Mouse (Mus musculus): Measurements from ENCODE around the gene 1700113H08Rik. TPM values are rescaled to one million over a fixed set of nuclear protein-coding genes. Genes with fewer than 3 reads are reported as not detected.

The 1700113H08Rik gene
- polyA plus RNA-seq, 1 experiment from 2014 or later = not detected

- Histone ChIP-seq H3K27me3 (ENCODE audit: control insufficient read depth, insufficient read depth, low read length) (peaks cover 6% of the 10 kb centered on the region; the same call in 1 of the 2 replicates), H3K36me3 (ENCODE audit: control insufficient read depth, insufficient read depth, low read length) (no peaks in the 10 kb centered on the region), H3K27ac (ENCODE audit: low read length) (no peak overlapping the region), H3K9me3 (replicated peaks; ENCODE audit: control insufficient read depth, low read length) (no peaks in the 10 kb centered on the region), H3K9ac (ENCODE audit: low read length) (no peak overlapping the region), H3K4me2 (ENCODE audit: low read depth, low read length) (no peak overlapping the region), H3K4me1 (ENCODE audit: control insufficient read depth, insufficient read depth, low read length) (no peaks in the 10 kb centered on the region), H3K4me3 (replicated peaks; ENCODE audit: low read length) (no peak overlapping the region)
- ATAC-seq (ENCODE audit: insufficient read depth, low FRiP score) = no peak
- WGBS = 78% methylated on average over 8 of the region's 8 CpGs
Observed at GRCm38 (mm10) chr10:87032768-87033167, 25.1 kb upstream of the 1700113H08Rik start.

GRCm38 (mm10) chr10:87035866-87036265 lies 22.0 kb upstream of the 1700113H08Rik start:
- Histone ChIP-seq H3K36me3 (ENCODE audit: control insufficient read depth, insufficient read depth, low read length) (no peaks in the 10 kb centered on the region), H3K27ac (ENCODE audit: low read length) (no peak overlapping the region), H3K27me3 (ENCODE audit: control insufficient read depth, insufficient read depth, low read length) (no peaks in the 10 kb centered on the region), H3K9ac (ENCODE audit: low read length) (no peak overlapping the region), H3K4me3 (replicated peaks; ENCODE audit: low read length) (no peak overlapping the region), H3K4me2 (ENCODE audit: low read depth, low read length) (no peak overlapping the region), H3K4me1 (ENCODE audit: control insufficient read depth, insufficient read depth, low read length) (no peaks in the 10 kb centered on the region), H3K9me3 (replicated peaks; ENCODE audit: control insufficient read depth, low read length) (no peaks in the 10 kb centered on the region)
- no peak for ATAC-seq (ENCODE audit: insufficient read depth, low FRiP score)
- 63% methylated on average over 15 of the region's 15 CpGs for WGBS

GRCm38 (mm10) chr10:87036271-87036703 lies 21.6 kb upstream of the 1700113H08Rik start:
- Histone ChIP-seq H3K27me3 (ENCODE audit: control insufficient read depth, insufficient read depth, low read length) (no peaks in the 10 kb centered on the region), H3K9ac (ENCODE audit: low read length) (no peak overlapping the region), H3K27ac (ENCODE audit: low read length) (no peak overlapping the region), H3K9me3 (replicated peaks; ENCODE audit: control insufficient read depth, low read length) (no peaks in the 10 kb centered on the region), H3K36me3 (ENCODE audit: control insufficient read depth, insufficient read depth, low read length) (no peaks in the 10 kb centered on the region), H3K4me2 (ENCODE audit: low read depth, low read length) (no peak overlapping the region), H3K4me3 (replicated peaks; ENCODE audit: low read length) (no peak overlapping the region), H3K4me1 (ENCODE audit: control insufficient read depth, insufficient read depth, low read length) (no peaks in the 10 kb centered on the region)
- no peak for ATAC-seq (ENCODE audit: insufficient read depth, low FRiP score)
- WGBS = 60% methylated on average over 14 of the region's 14 CpGs

GRCm38 (mm10) chr10:87037062-87037461 lies 20.8 kb upstream of the 1700113H08Rik start:
- H3K27ac ChIP-seq (ENCODE audit: low read length) = no peak overlapping the region
- H3K4me1 ChIP-seq (ENCODE audit: control insufficient read depth, insufficient read depth, low read length) = no peaks in the 10 kb centered on the region
- no peaks in the 10 kb centered on the region for H3K27me3 ChIP-seq (ENCODE audit: control insufficient read depth, insufficient read depth, low read length)
- H3K9me3 ChIP-seq (replicated peaks; ENCODE audit: control insufficient read depth, low read length) = no peaks in the 10 kb centered on the region
- ATAC-seq (ENCODE audit: insufficient read depth, low FRiP score) = no peak
- WGBS = 35% methylated on average over 5 of the region's 5 CpGs
- H3K9ac ChIP-seq (ENCODE audit: low read length) = no peak overlapping the region
- no peak overlapping the region for H3K4me2 ChIP-seq (ENCODE audit: low read depth, low read length)
- no peaks in the 10 kb centered on the region for H3K36me3 ChIP-seq (ENCODE audit: control insufficient read depth, insufficient read depth, low read length)
- H3K4me3 ChIP-seq (replicated peaks; ENCODE audit: low read length) = no peak overlapping the region

- Histone ChIP-seq H3K27ac (ENCODE audit: low read length) (no peak overlapping the region), H3K9ac (ENCODE audit: low read length) (no peak overlapping the region), H3K4me2 (ENCODE audit: low read depth, low read length) (no peak overlapping the region), H3K4me1 (ENCODE audit: control insufficient read depth, insufficient read depth, low read length) (no peaks in the 10 kb centered on the region), H3K27me3 (ENCODE audit: control insufficient read depth, insufficient read depth, low read length) (no peaks in the 10 kb centered on the region), H3K36me3 (ENCODE audit: control insufficient read depth, insufficient read depth, low read length) (no peaks in the 10 kb centered on the region), H3K9me3 (replicated peaks; ENCODE audit: control insufficient read depth, low read length) (no peaks in the 10 kb centered on the region), H3K4me3 (replicated peaks; ENCODE audit: low read length) (no peak overlapping the region)
- no peak for ATAC-seq (ENCODE audit: insufficient read depth, low FRiP score)
- WGBS = 78% methylated on average over 6 of the region's 6 CpGs
Observed at GRCm38 (mm10) chr10:87039340-87039739, 18.5 kb upstream of the 1700113H08Rik start.

GRCm38 (mm10) chr10:87039800-87040199 lies 18.0 kb upstream of the 1700113H08Rik start:
- Histone ChIP-seq H3K4me1 (ENCODE audit: control insufficient read depth, insufficient read depth, low read length) (no peaks in the 10 kb centered on the region), H3K27ac (ENCODE audit: low read length) (no peak overlapping the region), H3K27me3 (ENCODE audit: control insufficient read depth, insufficient read depth, low read length) (no peaks in the 10 kb centered on the region), H3K36me3 (ENCODE audit: control insufficient read depth, insufficient read depth, low read length) (no peaks in the 10 kb centered on the region), H3K4me2 (ENCODE audit: low read depth, low read length) (no peak overlapping the region), H3K9me3 (replicated peaks; ENCODE audit: control insufficient read depth, low read length) (no peaks in the 10 kb centered on the region), H3K9ac (ENCODE audit: low read length) (no peak overlapping the region), H3K4me3 (replicated peaks; ENCODE audit: low read length) (no peak overlapping the region)
- ATAC-seq (ENCODE audit: insufficient read depth, low FRiP score) = no peak
- WGBS = 86% methylated on average over 3 of the region's 3 CpGs

- H3K4me3 ChIP-seq (replicated peaks; ENCODE audit: low read length) = no peak overlapping the region
- no peaks in the 10 kb centered on the region for H3K9me3 ChIP-seq (replicated peaks; ENCODE audit: control insufficient read depth, low read length)
- H3K4me2 ChIP-seq (ENCODE audit: low read depth, low read length) = no peak overlapping the region
- H3K27ac ChIP-seq (ENCODE audit: low read length) = no peak overlapping the region
- 87% methylated on average over 7 of the region's 7 CpGs for WGBS
- no peak for ATAC-seq (ENCODE audit: insufficient read depth, low FRiP score)
- H3K9ac ChIP-seq (ENCODE audit: low read length) = no peak overlapping the region
- H3K4me1 ChIP-seq (ENCODE audit: control insufficient read depth, insufficient read depth, low read length) = no peaks in the 10 kb centered on the region
- H3K36me3 ChIP-seq (ENCODE audit: control insufficient read depth, insufficient read depth, low read length) = no peaks in the 10 kb centered on the region
- H3K27me3 ChIP-seq (ENCODE audit: control insufficient read depth, insufficient read depth, low read length) = no peaks in the 10 kb centered on the region
Observed at GRCm38 (mm10) chr10:87041265-87041664, 16.6 kb upstream of the 1700113H08Rik start.

GRCm38 (mm10) chr10:87045273-87045672 lies 12.6 kb upstream of the 1700113H08Rik start:
- Histone ChIP-seq H3K9ac (ENCODE audit: low read length) (no peak overlapping the region), H3K4me3 (replicated peaks; ENCODE audit: low read length) (no peak overlapping the region), H3K27ac (ENCODE audit: low read length) (no peak overlapping the region), H3K36me3 (ENCODE audit: control insufficient read depth, insufficient read depth, low read length) (no peaks in the 10 kb centered on the region), H3K4me2 (ENCODE audit: low read depth, low read length) (no peak overlapping the region), H3K4me1 (ENCODE audit: control insufficient read depth, insufficient read depth, low read length) (no peaks in the 10 kb centered on the region), H3K27me3 (ENCODE audit: control insufficient read depth, insufficient read depth, low read length) (no peaks in the 10 kb centered on the region), H3K9me3 (replicated peaks; ENCODE audit: control insufficient read depth, low read length) (no peaks in the 10 kb centered on the region)
- WGBS = 48% methylated on average over 3 of the region's 3 CpGs
- no peak for ATAC-seq (ENCODE audit: insufficient read depth, low FRiP score)

- Histone ChIP-seq H3K9me3 (replicated peaks; ENCODE audit: control insufficient read depth, low read length) (no peaks in the 10 kb centered on the region), H3K4me1 (ENCODE audit: control insufficient read depth, insufficient read depth, low read length) (no peaks in the 10 kb centered on the region), H3K27ac (ENCODE audit: low read length) (no peak overlapping the region), H3K4me3 (replicated peaks; ENCODE audit: low read length) (no peak overlapping the region), H3K4me2 (ENCODE audit: low read depth, low read length) (no peak overlapping the region), H3K9ac (ENCODE audit: low read length) (no peak overlapping the region), H3K27me3 (ENCODE audit: control insufficient read depth, insufficient read depth, low read length) (no peaks in the 10 kb centered on the region), H3K36me3 (ENCODE audit: control insufficient read depth, insufficient read depth, low read length) (no peaks in the 10 kb centered on the region)
- WGBS = 33% methylated on average over 6 of the region's 6 CpGs
- no peak for ATAC-seq (ENCODE audit: insufficient read depth, low FRiP score)
Observed at GRCm38 (mm10) chr10:87046469-87046868, 11.4 kb upstream of the 1700113H08Rik start.

Measured in stomach, embryonic 16.5 days (tissue).